In the genomic region with DNA sequence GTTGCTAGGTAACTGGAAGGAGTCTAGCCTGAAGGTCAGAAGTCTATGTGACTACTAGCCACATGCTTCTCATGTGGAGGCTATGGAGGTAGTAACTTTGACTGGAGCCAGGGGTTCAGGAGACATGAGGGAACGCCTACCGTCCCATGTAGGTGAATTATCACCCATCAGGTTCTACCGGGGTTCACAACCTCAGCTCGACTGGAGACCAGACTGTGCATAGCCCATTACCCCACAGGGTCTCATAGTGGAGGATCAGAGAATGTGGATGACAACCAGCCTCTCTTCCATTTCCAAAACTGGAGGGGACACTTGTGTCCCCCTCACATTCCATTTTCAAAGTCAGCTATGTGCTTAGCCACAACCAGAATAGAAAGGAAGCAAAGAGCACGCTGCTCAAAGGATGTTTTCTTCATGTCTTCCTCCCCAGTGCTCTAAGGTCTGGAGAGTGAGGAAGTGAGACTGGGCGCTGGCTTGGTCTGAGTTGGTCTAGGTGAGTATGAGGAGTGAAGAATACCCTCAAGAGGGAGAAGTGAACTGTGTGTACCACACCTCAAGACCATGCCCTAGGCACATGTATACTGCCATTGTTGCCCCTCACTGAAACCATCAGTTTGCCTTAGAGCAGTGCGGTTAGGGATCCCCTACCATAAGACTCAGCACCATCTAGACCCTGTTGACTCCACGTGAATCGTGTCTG, we compare ENCODE assay signal across 16 mouse cellular contexts.
"Had no signal": no experiment of that assay in that cellular context is flagged by ENCODE, and none has a peak within 500 bp of the region (broad histone marks: within the 10 kb centered on the region; RNA-seq: fewer than 3 reads in every experiment).

No protein-coding gene starts in this region.

- H3K4me1 ChIP-seq: limb, embryonic 13.5 days; midbrain, embryonic 12.5 days; neural tube, embryonic 15.5 days had no signal

- H3K4me3 ChIP-seq: limb, embryonic 13.5 days; liver, embryonic 12.5 days; midbrain, embryonic 12.5 days; myocyte; neural tube, embryonic 15.5 days had no signal

- H3K9me3 ChIP-seq: limb, embryonic 13.5 days; liver, embryonic 12.5 days; midbrain, embryonic 12.5 days; neural tube, embryonic 15.5 days had no signal

- H3K27me3 ChIP-seq: limb, embryonic 13.5 days; liver, embryonic 12.5 days; midbrain, embryonic 12.5 days; neural tube, embryonic 15.5 days had no signal

- H3K27ac ChIP-seq: limb, embryonic 13.5 days; liver, embryonic 12.5 days; midbrain, embryonic 12.5 days; neural tube, embryonic 15.5 days; stomach, postnatal 0 days had no signal

- DNase-seq: kidney, adult 8-10 months; kidney, postnatal 25 days; lung, embryonic 14.5 days; lung, postnatal 10 days; lung, postnatal 4 days; right cerebral cortex, adult 18-20 months; right cerebral cortex, postnatal 25 days; thymus, adult 2 months; thymus, postnatal 36 days had no signal

- H3K9ac ChIP-seq: limb, embryonic 13.5 days; liver, embryonic 12.5 days; lung, embryonic 14.5 days; midbrain, embryonic 12.5 days; neural tube, embryonic 15.5 days had no signal

- H3K4me2 ChIP-seq: limb, embryonic 13.5 days; liver, embryonic 12.5 days; lung, embryonic 14.5 days; midbrain, embryonic 12.5 days; neural tube, embryonic 15.5 days had no signal

- ATAC-seq: intestine, postnatal 0 days; liver, embryonic 12.5 days had no signal
